Mouse (Mus musculus): ENCODE results near the gene Trio. TPM values are rescaled to one million over a fixed set of nuclear protein-coding genes. Genes with fewer than 3 reads are reported as not detected.

The Trio gene
- polyA plus RNA-seq, 1 experiment from 2014 or later = 8.8 TPM

DNA sequence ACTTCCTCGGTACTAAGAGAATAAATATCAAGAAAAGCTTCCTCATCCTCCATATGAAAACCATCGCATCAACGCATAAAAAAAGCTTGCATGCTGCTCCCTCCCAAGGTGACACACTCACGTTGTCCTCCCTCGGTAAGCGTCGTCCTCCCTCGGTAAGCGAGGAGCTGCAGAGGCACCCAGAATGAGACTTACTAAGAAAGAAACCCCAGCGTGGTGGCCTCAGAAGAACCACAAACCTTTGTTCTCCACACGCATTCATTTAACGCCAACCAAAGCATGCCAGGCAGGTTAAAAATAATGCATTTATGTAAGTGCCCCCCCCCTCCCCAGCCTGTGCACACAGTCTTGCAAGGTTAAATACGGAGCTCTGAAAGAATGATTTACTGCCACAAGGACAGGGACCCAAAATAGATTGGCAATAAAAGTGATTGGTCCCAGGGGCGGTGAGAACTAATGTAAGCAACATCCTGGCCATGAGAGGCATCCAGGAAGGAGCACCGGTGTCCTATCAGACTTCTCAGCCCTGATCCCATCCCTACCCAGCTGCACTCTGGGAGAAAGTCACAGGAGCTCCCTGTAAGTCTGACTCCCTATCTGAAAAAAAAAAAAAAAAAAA is 3.9 kb downstream of the Trio start:
- 23% methylated on average over 15 of the region's 15 CpGs for WGBS
- no peaks in the 10 kb centered on the region for H3K36me3 ChIP-seq (ENCODE audit: control insufficient read depth, insufficient read depth, low read length)
- no peaks in the 10 kb centered on the region for H3K27me3 ChIP-seq (ENCODE audit: control insufficient read depth, insufficient read depth, low read length)
- TF ChIP-seq CTCF (IDR thresholded peaks at IDR 0.05; ENCODE audit: low read depth) (no peak), EP300 (optimal IDR thresholded peaks at IDR 0.05) (no peak)
- H3K9ac ChIP-seq (ENCODE audit: low read length) = no peak overlapping the region
- DNase-seq (ENCODE audit: low spot score) (no peak), ATAC-seq (ENCODE audit: low FRiP score, low TSS enrichment) (no peak)
- peaks cover 7% of the 10 kb centered on the region for H3K4me1 ChIP-seq (replicated peaks; ENCODE audit: control insufficient read depth, insufficient read depth)
- H3K4me2 ChIP-seq (replicated peaks; ENCODE audit: low read depth) = 0 out of 2 replicates have a peak overlapping the region, but pooled peaks have one; percentile 6
- no peak overlapping the region for H3K27ac ChIP-seq (replicated peaks)
- no peak overlapping the region for H3K4me3 ChIP-seq (ENCODE audit: low read depth, low read length)
- no peaks in the 10 kb centered on the region for H3K9me3 ChIP-seq (ENCODE audit: control insufficient read depth, low read length)

DNA sequence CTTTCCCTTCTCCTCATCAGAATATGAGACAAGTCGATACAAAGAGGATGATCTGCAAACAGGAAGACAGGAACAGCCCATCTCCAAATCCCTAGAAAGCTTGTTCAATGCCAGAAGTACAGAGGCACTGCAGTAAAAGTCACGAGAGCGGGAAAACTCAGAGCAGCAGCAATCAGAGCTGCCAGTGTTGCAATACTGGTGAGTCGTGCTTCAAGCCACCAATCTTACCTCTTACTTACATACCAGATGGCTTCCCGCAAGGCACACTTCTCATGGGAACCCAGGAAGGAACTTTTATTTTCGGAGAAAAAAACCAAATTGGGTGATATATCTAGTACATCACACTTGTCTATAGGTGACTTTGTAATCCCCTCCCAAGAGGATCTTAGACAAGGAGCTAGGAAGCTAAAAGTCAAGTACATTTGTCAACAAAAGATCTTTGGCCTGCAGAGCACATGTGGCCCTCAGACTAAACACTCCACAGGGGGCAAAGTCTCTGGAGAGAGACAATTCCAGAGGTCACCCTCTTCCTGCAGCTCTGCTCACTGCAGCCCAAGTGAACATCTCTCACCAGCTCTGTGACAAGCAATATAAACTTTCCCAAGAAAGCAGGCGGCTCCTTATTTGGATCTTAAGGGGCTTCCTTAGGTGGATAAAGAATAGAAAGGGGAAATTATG is 6.1 kb downstream of the Trio start:
- ATAC-seq (ENCODE audit: low FRiP score, low TSS enrichment) (no peak), DNase-seq (ENCODE audit: low spot score) (no peak)
- Histone ChIP-seq H3K4me1 (replicated peaks; ENCODE audit: control insufficient read depth, insufficient read depth) (peaks cover 7% of the 10 kb centered on the region), H3K4me2 (replicated peaks; ENCODE audit: low read depth) (no peak overlapping the region), H3K27ac (replicated peaks) (0 out of 2 replicates have a peak overlapping the region, but pooled peaks have one; percentile 8), H3K4me3 (ENCODE audit: low read depth, low read length) (no peak overlapping the region), H3K9ac (ENCODE audit: low read length) (no peak overlapping the region), H3K27me3 (ENCODE audit: control insufficient read depth, insufficient read depth, low read length) (no peaks in the 10 kb centered on the region), H3K36me3 (ENCODE audit: control insufficient read depth, insufficient read depth, low read length) (no peaks in the 10 kb centered on the region), H3K9me3 (ENCODE audit: control insufficient read depth, low read length) (no peaks in the 10 kb centered on the region)
- TF ChIP-seq CTCF (IDR thresholded peaks at IDR 0.05; ENCODE audit: low read depth) = no peak
- no peak for TF ChIP-seq EP300 (optimal IDR thresholded peaks at IDR 0.05)
- WGBS = 46% methylated on average over 7 of the region's 7 CpGs

DNA sequence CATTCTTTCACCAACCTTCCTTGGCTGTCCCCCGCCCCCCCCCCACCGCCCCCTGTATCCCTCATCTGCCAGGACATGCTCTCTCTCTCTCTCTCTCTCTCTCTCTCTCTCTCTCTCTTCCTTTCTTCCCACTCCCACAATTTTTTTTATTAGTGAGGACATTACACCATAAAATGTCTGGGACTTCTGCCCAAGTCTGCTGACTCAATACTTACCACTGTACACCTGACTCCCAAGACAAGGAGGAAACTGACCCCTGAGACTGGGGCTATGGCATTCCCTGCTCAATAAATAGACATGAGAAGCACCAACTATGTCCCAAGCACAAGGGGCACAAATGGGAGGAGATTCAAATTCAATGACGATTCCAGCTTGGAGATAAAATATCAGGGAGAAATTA is 18.1 kb downstream of the Trio start:
- TF ChIP-seq EP300 (optimal IDR thresholded peaks at IDR 0.05) (no peak), CTCF (IDR thresholded peaks at IDR 0.05; ENCODE audit: low read depth) (no peak)
- peaks cover 3% of the 10 kb centered on the region; the same call in 1 of the 2 replicates for H3K4me1 ChIP-seq (replicated peaks; ENCODE audit: control insufficient read depth, insufficient read depth)
- no peak for DNase-seq (ENCODE audit: low spot score)
- ATAC-seq (ENCODE audit: low FRiP score, low TSS enrichment) = no peak
- H3K9ac ChIP-seq (ENCODE audit: low read length) = no peak overlapping the region
- H3K36me3 ChIP-seq (ENCODE audit: control insufficient read depth, insufficient read depth, low read length) = no peaks in the 10 kb centered on the region
- H3K4me3 ChIP-seq (ENCODE audit: low read depth, low read length) = no peak overlapping the region
- no peak overlapping the region for H3K4me2 ChIP-seq (replicated peaks; ENCODE audit: low read depth)
- 57% methylated on average over 3 of the region's 3 CpGs for WGBS
- no peaks in the 10 kb centered on the region for H3K9me3 ChIP-seq (ENCODE audit: control insufficient read depth, low read length)
- H3K27ac ChIP-seq (replicated peaks) = no peak overlapping the region
- H3K27me3 ChIP-seq (ENCODE audit: control insufficient read depth, insufficient read depth, low read length) = no peaks in the 10 kb centered on the region

- H3K4me1 ChIP-seq (replicated peaks; ENCODE audit: control insufficient read depth, insufficient read depth) = peaks cover 3% of the 10 kb centered on the region; the same call in 1 of the 2 replicates
- H3K9ac ChIP-seq (ENCODE audit: low read length) = no peak overlapping the region
- no peak for TF ChIP-seq CTCF (IDR thresholded peaks at IDR 0.05; ENCODE audit: low read depth)
- TF ChIP-seq EP300 (optimal IDR thresholded peaks at IDR 0.05) = no peak
- no peak for DNase-seq (ENCODE audit: low spot score)
- no peak overlapping the region for H3K4me3 ChIP-seq (ENCODE audit: low read depth, low read length)
- no peaks in the 10 kb centered on the region for H3K36me3 ChIP-seq (ENCODE audit: control insufficient read depth, insufficient read depth, low read length)
- H3K4me2 ChIP-seq (replicated peaks; ENCODE audit: low read depth) = no peak overlapping the region
- H3K9me3 ChIP-seq (ENCODE audit: control insufficient read depth, low read length) = no peaks in the 10 kb centered on the region
- H3K27ac ChIP-seq (replicated peaks) = 0 out of 2 replicates have a peak overlapping the region, but pooled peaks have one; percentile 30
- no peaks in the 10 kb centered on the region for H3K27me3 ChIP-seq (ENCODE audit: control insufficient read depth, insufficient read depth, low read length)
- no peak for ATAC-seq (ENCODE audit: low FRiP score, low TSS enrichment)
- WGBS = 52% methylated on average over 5 of the region's 5 CpGs
These were observed 21.4 kb downstream of the Trio start for GRCm38 (mm10) chr15:28004192-28004767.

DNA sequence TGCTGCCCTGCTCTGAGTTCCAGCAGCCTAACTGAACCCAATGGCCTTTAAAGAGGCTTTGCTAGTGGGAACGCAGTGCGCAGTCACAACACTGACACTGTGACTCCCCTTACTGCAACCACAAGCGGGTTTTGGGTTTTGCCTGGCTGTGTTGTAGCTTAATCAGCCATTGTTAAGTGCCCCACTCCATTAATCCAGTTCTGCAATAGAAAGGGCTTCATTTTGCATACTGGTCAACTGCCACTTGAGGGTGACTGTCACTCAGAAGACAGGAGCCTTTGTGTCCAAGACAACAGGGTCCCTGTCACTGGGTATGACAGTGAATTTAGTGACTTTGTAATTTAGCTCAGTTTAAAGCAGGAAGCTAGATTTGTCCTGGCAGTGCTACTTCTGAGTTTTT is 23.1 kb downstream of the Trio start:
- no peaks in the 10 kb centered on the region for H3K36me3 ChIP-seq (ENCODE audit: control insufficient read depth, insufficient read depth, low read length)
- H3K27me3 ChIP-seq (ENCODE audit: control insufficient read depth, insufficient read depth, low read length) = no peaks in the 10 kb centered on the region
- TF ChIP-seq CTCF (IDR thresholded peaks at IDR 0.05; ENCODE audit: low read depth) = no peak
- no peak for TF ChIP-seq EP300 (optimal IDR thresholded peaks at IDR 0.05)
- no peaks in the 10 kb centered on the region for H3K9me3 ChIP-seq (ENCODE audit: control insufficient read depth, low read length)
- no peak for ATAC-seq (ENCODE audit: low FRiP score, low TSS enrichment)
- H3K9ac ChIP-seq (ENCODE audit: low read length) = no peak overlapping the region
- no peak overlapping the region for H3K27ac ChIP-seq (replicated peaks)
- H3K4me2 ChIP-seq (replicated peaks; ENCODE audit: low read depth) = no peak overlapping the region
- no peak for DNase-seq (ENCODE audit: low spot score)
- H3K4me3 ChIP-seq (ENCODE audit: low read depth, low read length) = no peak overlapping the region
- H3K4me1 ChIP-seq (replicated peaks; ENCODE audit: control insufficient read depth, insufficient read depth) = peaks cover 12% of the 10 kb centered on the region
- WGBS = 90% methylated on average over 3 of the region's 3 CpGs

- no peaks in the 10 kb centered on the region for H3K9me3 ChIP-seq (ENCODE audit: control insufficient read depth, low read length)
- no peak for TF ChIP-seq CTCF (IDR thresholded peaks at IDR 0.05; ENCODE audit: low read depth)
- no peak for TF ChIP-seq EP300 (optimal IDR thresholded peaks at IDR 0.05)
- no peaks in the 10 kb centered on the region for H3K27me3 ChIP-seq (ENCODE audit: control insufficient read depth, insufficient read depth, low read length)
- H3K27ac ChIP-seq (replicated peaks) = no peak overlapping the region
- H3K36me3 ChIP-seq (ENCODE audit: control insufficient read depth, insufficient read depth, low read length) = no peaks in the 10 kb centered on the region
- 42% methylated on average over 4 of the region's 4 CpGs for WGBS
- H3K9ac ChIP-seq (ENCODE audit: low read length) = no peak overlapping the region
- H3K4me2 ChIP-seq (replicated peaks; ENCODE audit: low read depth) = no peak overlapping the region
- peaks cover 12% of the 10 kb centered on the region for H3K4me1 ChIP-seq (replicated peaks; ENCODE audit: control insufficient read depth, insufficient read depth)
- DNase-seq (ENCODE audit: low spot score) (no peak), ATAC-seq (ENCODE audit: low FRiP score, low TSS enrichment) (no peak; the same call in 1 of the 2 replicates)
- no peak overlapping the region for H3K4me3 ChIP-seq (ENCODE audit: low read depth, low read length)
These were observed 24.3 kb downstream of the Trio start for GRCm38 (mm10) chr15:28001299-28001698.

Measured in stomach, postnatal 0 days (tissue).